Mouse (Mus musculus) A20 (cell line): ENCODE measurements around the gene Cib1.
A peak's percentile ranks its signal among the peaks of the same experiment; 100 is the strongest.

ENCODE experiments used
- DNase-seq: peaks from one replicate; pipeline ENCODE4 v3.0.0-alpha.2; 2011; ENCODE audit warnings: low read depth, low spot score

Gene Cib1

GRCm38 (mm10) chr7:80201888-80202540, 30.6 kb downstream of the Cib1 start:
- no peak for DNase-seq

DNA sequence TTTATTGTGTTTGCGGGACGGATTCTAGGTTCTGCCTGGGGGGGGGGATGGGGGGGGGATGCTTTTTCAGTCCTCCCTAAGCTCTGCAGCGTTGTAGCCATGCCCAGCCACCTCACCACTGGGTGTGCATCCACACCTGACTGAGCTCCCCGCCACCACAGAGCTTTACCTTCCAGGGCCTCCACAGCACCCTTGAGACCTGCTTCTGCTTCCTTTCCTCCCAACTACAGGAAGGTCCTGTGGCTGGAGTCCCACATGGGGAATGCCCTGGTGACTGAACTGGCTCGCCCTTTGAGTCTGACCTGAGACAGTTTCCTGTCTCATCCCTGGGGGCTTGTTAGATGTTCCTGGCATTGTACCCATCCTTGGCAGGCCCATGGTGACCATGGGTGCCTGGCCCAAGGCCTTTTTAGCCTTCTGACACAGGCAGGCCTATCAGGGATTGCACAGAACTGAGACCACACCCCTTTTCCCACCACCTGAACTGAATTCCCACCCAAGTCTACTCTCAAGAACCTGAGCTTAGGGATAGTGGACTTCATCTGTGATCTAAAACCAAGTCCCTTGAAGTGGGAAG, 31.6 kb downstream of the Cib1 start:
- no peak for DNase-seq

DNA sequence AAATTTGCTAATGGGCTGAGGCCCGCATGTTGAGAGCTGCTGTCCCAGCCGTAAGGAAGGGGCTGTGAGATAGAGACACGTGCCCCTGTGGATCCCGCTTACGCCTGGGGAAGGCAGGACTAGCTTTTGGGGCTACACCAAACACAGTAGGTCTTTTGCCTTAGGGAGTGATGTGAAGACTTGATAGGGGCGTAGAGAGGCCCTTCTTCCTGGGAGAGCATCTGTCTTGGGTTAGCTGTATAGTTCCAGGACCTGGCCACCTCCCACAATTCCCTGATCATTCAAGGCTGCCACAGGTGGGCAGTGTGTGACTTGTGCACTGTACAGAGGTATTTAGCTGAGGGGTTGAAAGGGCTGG, 32.0 kb downstream of the Cib1 start:
- DNase-seq, result no peak

DNA sequence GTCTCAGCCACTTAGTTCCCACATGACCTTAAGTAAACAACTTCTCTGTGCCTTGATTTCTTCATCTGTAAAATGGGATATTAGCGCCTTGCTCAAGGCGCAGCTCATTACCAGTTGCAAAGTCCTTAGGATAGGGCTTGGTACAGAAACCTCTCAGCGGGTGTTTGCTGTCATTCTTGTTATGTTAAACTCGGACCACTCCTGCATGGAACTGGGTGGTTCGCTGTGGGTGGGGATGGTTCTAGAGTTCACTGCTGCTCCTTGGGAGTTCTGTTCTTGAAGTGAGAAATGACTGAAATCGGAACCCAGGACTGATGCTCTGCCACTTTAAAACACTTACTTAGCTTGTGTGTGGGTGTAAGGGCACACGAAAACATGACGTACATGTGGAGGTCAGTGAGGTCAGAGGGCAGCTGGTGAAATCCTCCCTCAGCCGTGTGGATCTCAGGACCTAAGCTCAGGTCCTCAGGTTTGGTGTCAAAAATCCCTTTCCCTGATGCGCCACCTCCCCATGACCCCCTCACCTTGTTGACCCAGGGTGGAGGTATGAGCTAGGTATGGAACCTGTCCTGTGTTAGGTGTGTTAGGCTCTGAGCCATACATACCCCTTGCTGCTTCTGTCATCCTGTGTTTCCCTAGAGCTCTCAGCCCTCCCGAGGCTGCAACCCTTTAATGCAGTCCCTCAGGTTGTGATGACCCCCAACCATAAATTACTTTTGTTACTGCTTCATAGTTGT, 32.6 kb downstream of the Cib1 start:
- DNase-seq, result no peak

DNA sequence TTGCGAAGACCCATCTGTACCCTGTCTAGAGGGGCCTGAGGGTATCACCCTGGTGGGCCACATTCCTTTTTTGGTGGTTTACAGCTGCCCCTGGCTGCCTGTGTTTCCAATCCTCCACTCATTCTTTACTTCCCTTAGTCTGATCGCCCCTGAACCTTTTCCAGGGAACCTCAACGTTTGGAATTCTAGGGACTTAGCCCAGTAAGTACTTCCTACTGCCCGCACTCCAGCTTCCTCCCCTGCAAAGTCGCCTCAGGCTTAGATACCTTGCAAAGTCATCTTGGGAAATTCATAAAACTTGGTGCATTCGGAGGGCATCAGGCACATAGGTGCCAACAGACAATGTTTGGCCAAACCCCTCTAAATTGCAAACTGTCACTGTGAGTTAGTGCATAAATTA, 33.3 kb downstream of the Cib1 start:
- DNase-seq, result no peak

- DNase-seq, result no peak
Measured at GRCm38 (mm10) chr7:80198863-80199262, 33.8 kb downstream of the Cib1 start.

- DNase-seq, result peak; percentile 80
Measured at GRCm38 (mm10) chr7:80197941-80198778, 34.5 kb downstream of the Cib1 start.

- DNase-seq, result peak; percentile 50
Measured at GRCm38 (mm10) chr7:80197371-80197770, 35.2 kb downstream of the Cib1 start.

DNA sequence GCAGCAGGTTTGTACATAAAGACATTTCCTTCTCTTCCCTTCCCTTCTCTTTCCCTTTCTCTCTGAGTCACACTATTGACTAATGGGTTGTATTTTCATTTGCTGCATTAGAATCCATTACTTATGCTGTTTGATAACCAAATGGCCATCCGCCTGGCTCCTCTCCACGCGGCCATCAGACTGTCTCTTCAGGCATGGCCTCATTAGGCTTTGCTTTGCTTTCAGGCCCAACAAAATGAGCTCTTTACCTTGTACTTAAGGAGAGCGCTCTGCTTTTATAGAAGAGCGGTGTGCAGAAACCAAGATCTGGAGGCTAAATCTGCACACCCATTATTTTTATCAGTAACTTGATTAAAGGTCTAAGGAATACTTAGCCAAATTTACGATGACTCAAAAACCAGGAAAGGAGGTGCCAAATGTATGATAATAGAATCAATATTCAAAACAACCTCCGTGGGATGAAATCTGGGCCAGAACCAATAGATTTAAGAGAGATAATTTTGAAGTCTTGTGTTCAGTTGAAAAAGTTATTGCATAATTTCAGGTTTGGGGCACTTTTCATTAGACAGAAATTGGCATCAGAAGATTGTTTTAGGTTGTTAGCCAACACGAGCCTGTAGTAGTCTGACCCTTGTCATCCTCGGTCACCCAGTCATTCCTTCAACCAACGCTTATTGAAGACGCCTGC, 36.9 kb downstream of the Cib1 start:
- DNase-seq, result no peak

DNA sequence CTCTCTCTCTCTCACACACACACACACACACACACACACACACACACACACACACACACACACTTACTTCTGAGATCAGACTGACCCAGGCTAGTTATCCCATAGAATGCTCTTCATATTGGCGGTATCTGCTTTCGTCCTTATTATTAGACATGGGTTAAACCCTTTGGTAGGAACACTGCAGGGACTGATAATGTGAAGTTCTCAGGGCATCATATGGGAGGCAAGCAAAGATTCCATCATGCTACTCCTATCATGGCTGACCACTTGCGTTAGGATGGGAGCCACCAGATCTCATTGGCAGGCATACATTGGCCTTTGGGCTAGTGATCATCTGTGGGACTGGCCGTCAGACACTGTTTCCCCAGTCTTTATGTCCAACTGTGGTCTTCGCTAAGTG, 37.5 kb downstream of the Cib1 start:
- no peak for DNase-seq

- no peak for DNase-seq
Measured at GRCm38 (mm10) chr7:80193941-80194739, 38.5 kb downstream of the Cib1 start.

DNA sequence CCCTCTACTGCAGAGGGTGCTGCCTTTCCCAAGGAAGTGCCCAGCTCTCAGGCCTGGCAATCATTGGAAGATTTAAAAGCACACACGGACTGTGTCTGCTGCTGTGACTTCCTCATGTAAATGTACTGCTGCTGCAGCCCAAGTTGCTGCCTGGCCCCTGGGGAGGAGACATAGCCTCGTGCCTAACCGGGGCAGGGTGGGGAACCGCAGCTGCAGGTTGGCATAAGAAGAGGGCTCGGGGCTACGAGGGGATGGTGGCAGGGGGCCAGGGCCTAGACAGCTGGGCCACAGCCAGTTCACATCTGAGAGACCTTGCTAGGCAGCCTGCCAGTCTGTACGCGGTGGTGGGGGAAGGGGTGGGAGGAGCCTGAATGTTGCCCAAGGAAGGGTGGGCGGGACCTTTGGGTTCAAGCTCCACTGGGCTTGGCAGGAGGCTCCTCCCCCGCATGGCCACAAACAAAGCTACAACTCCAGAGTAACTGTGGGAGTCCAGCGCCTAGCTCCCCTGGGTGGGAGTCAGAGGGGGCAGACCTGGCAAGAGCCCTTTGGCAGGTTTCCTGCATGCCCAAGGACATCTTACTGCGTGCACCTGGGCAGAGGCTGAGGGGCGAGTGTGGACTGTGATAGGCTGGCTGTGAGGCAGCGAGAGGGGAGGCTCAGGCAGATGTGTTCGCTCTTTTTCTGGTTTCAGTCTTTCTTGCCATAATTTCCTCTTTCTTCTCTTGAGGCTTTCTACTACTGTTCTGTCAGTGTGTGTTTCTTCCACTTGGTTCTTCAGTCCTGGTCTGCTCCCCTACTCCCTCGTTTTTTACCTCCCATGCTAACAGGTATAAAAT, 40.2 kb downstream of the Cib1 start:
- DNase-seq, result peak; percentile 99

- peak; percentile 37 for DNase-seq
Measured at GRCm38 (mm10) chr7:80191455-80191854, 41.2 kb downstream of the Cib1 start.

DNA sequence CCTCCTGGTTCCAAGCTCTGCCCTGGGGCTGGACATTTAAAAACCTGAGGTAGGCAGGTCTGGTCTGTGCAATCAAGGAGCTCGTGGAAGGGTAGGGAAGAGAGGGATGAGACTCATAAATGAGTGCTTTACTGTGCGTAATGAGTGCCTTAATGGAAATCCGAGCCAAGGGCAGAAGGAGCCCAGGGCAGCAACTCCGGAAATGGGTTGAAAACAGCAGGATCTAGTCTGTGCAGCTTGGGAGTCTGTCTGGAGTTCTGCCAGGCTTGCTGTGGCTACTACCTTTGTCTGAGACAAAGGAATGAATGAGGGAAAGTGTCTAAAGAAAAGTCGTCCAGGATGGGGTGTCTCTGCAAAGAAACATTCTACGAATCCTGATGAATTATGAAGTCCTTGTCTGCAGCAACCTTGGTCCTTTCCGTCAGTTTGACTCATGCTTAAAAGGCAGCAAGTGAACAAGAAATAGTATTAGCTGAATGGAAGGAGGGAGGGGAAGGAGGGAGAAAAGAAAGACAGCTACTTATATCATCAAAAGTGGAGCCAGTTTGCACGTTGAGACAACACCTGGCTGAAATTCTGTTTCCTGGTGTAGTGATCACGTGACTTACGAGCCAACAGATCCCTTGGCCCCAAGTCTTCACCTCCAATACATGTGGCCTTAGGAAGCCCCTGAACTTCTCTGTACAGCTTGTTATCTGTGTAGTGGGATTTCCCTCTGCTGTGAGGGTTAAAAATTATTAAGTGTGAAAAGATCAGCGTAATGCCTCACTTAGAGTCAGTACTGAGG, 43.3 kb downstream of the Cib1 start:
- no peak for DNase-seq

GRCm38 (mm10) chr7:80188579-80189125, 44.0 kb downstream of the Cib1 start:
- no peak for DNase-seq

DNA sequence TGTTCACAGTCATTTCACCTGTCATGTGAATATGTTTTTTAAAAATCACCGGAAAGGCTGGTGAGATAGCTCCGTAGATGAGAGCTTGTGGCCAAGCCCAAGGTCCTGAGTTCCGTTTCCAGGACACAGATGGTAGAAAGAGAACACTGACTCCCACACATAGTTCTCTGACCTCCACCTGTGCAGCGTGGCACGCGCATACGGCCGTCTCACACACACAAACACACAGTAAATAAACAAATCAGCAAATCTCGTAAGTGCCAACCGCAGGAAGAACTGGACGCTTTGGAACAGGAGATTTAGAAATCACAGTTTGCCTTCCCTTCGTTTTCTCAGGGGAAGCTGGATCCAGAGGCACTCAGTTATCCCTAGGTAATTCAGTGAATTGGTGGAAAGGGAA, 45.1 kb downstream of the Cib1 start:
- DNase-seq, result no peak

DNA sequence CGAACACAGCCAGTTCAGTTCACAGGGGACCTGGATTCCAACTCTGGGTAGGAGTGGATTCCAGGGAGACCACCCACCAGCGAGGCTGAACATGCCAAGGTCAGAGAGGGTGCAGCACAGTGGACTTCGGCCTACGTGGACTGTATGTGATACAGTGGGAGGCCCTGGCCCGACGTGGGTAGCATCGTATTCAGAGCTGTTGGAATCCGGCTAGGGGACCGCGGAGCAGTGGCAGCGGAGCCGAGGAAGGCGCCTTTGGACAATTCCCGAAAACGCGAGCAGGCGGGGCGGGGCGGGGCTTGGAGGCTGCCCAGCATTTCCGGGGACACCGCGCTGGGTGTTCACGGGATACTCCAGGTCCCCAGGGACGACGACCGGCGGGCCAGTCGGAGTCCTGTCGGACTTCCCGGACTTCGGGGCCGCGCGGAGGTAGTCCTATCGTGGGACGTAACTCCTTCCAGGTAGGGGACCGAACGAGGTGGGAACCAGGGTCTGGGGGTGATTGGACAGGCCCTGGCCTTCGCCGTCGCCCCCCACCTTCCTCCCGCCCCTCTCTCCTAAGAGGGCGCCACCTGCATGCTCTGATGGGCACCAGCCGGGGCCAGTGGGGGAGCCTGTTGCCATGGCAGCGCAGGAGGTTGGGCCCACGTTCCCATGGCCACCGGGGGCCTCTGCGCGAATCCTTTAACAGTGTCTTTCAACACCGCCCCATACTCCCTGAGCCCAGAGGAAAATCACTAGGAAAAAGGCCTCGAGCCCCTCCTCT, 45.9 kb downstream of the Cib1 start, which contains the start of gene Sema4b:
TSS of gene Sema4b (plus strand) at position 311 of the 766 bp plus-strand sequence.
- DNase-seq, result peak; percentile 73

DNA sequence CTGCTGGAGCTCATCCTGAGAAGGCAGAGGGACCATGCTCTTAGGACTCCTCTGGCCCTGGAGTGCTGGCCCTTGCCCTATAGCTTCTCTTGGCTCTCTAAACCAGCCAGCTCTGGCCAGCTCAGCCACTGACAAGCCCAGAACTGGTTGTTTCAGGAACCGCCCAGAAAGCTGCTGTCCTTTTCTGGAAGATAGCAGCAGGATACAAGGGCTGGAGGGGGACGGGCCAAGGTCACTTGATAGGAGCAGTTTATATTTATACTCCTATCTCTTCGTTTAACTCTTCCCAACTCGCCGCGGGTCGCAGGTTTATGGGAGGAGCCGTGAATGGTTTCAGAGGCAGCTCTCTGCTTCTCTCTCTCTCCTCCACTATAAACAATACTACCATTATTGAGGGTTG, 46.6 kb downstream of the Cib1 start:
- no peak for DNase-seq
